Mouse (Mus musculus): Measurements from ENCODE around the gene Esrrb. TPM values are rescaled to one million over a fixed set of nuclear protein-coding genes. Genes with fewer than 3 reads are reported as not detected.

The Esrrb gene
- total and polyA plus RNA-seq, 2 experiments from 2014 or later, result 3.5 to 11.8 TPM

DNA sequence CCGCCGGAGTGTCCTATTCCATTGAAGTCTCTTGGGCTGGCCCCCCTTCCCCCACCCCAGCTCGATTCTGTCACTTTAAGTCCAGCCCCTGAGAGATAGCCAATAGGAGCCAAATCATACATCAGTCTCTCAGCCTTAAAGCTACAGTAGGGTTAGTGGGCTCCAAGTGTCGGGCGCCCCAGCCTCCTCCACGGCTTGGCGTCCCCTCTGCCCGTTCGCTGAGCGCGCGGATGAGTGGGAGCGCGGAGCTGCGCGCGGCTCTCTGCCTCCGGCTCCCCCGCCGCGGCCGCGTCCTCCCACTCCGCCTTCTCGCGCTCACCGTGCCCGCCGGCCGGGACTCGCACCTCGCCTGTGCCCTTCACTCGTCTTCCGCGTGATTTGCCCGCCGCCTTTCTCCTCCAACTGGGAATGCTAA is 60.6 kb downstream of the Esrrb start:
- ATAC-seq (ENCODE audit: insufficient read depth, low read depth), result peak; percentile 91
- peak overlapping the region; percentile 92 for H3K4me2 ChIP-seq (ENCODE audit: low read depth, low read length)
- H3K4me1 ChIP-seq (ENCODE audit: control insufficient read depth, insufficient read depth), result 0 out of 2 replicates have a peak, but pooled peaks cover 10% of the 10 kb centered on the region
- WGBS, result under 1% methylated on average over 37 of the region's 37 CpGs
- H3K27me3 ChIP-seq (ENCODE audit: control insufficient read depth, insufficient read depth, low read length), result peaks cover 52% of the 10 kb centered on the region; the same call in 1 of the 2 replicates
- peak; percentile 63 for DNase-seq (ENCODE audit: low spot score)
- H3K9ac ChIP-seq (replicated peaks; ENCODE audit: low read depth, low read length), result peak overlapping the region; percentile 27; the same call in 1 of the 2 replicates
- no peak for TF ChIP-seq CTCF (IDR thresholded peaks at IDR 0.05; ENCODE audit: low read depth)
- no peak for TF ChIP-seq EP300 (IDR thresholded peaks at IDR 0.05; ENCODE audit: low read depth)
- no peak overlapping the region for H3K27ac ChIP-seq (ENCODE audit: low read depth)
- no peaks in the 10 kb centered on the region for H3K9me3 ChIP-seq (replicated peaks; ENCODE audit: control insufficient read depth, low read length)
- H3K36me3 ChIP-seq (replicated peaks; ENCODE audit: control insufficient read depth, insufficient read depth, low read length), result no peaks in the 10 kb centered on the region
- H3K4me3 ChIP-seq (ENCODE audit: low read depth, low read length), result peak overlapping the region; percentile 76

DNA sequence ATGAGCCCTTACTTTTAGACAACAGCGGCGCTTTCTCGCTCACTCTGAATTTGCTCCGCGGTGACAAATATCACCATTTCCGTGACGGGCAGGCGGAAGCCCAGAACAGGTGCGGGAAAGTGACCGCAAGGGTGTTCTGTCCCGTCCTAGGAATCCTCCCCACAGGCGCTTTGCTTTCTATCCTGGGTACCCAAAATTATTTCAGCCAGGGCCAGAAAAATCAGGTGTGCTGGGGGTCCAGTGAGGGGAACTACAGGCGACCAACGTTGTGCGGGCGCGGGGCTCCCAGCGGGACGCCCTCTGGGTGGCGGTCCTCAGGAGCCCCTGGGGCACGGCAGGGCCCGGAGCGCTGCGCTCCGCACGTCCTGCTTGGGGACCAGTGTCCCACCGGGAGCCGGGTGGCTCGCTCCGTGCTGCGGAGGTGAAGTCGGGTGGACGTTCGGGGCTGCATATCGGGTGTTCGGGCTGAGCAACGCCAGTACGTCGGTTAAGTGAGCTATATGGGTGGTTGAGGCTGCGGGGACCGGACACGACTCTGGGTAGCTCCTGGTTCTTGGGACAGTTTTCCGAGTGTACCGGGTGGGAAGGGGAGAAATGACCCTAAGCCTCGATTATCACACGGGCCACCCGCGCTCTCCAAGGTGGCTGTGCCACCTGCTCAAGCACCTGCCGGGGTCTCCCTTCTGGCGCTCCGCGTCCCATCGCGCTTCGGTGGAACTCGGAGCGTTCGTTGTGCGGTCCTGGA is 61.4 kb downstream of the Esrrb start:
- no peak overlapping the region for H3K27ac ChIP-seq (ENCODE audit: low read depth)
- peak overlapping the region; percentile 92 for H3K4me2 ChIP-seq (ENCODE audit: low read depth, low read length)
- no peaks in the 10 kb centered on the region for H3K36me3 ChIP-seq (replicated peaks; ENCODE audit: control insufficient read depth, insufficient read depth, low read length)
- peaks cover 52% of the 10 kb centered on the region; the same call in 1 of the 2 replicates for H3K27me3 ChIP-seq (ENCODE audit: control insufficient read depth, insufficient read depth, low read length)
- 0 out of 2 replicates have a peak, but pooled peaks cover 10% of the 10 kb centered on the region for H3K4me1 ChIP-seq (ENCODE audit: control insufficient read depth, insufficient read depth)
- WGBS, result 2% methylated on average over 59 of the region's 59 CpGs
- no peak for ATAC-seq (ENCODE audit: insufficient read depth, low read depth)
- TF ChIP-seq CTCF (IDR thresholded peaks at IDR 0.05; ENCODE audit: low read depth) (no peak), EP300 (IDR thresholded peaks at IDR 0.05; ENCODE audit: low read depth) (no peak)
- no peaks in the 10 kb centered on the region for H3K9me3 ChIP-seq (replicated peaks; ENCODE audit: control insufficient read depth, low read length)
- no peak for DNase-seq (ENCODE audit: low spot score)
- no peak overlapping the region for H3K9ac ChIP-seq (replicated peaks; ENCODE audit: low read depth, low read length)
- H3K4me3 ChIP-seq (ENCODE audit: low read depth, low read length), result peak overlapping the region; percentile 76

DNA sequence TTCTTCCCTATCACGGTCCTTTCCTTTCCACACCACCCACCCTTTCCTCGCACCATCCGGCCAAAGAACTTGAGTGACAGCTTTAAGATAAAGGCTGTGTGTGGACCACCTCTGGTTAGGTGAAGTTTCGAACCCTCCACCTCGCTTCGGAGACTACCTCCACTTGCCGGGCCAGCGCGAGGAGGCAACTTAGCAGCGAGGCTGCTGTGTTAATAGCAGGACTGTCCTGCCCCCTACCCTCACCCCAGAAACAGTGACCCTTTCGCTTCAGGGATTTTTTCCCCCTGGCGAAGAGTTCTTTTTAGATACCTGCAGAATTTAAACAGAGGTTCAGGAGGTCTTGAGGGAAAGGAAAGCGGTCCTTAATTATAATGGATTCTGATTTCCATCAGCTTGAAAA is 62.2 kb downstream of the Esrrb start:
- no peak for ATAC-seq (ENCODE audit: insufficient read depth, low read depth)
- H3K4me3 ChIP-seq (ENCODE audit: low read depth, low read length), result peak overlapping the region; percentile 76
- H3K9ac ChIP-seq (replicated peaks; ENCODE audit: low read depth, low read length), result no peak overlapping the region
- no peaks in the 10 kb centered on the region for H3K9me3 ChIP-seq (replicated peaks; ENCODE audit: control insufficient read depth, low read length)
- H3K36me3 ChIP-seq (replicated peaks; ENCODE audit: control insufficient read depth, insufficient read depth, low read length), result no peaks in the 10 kb centered on the region
- peaks cover 52% of the 10 kb centered on the region; the same call in 1 of the 2 replicates for H3K27me3 ChIP-seq (ENCODE audit: control insufficient read depth, insufficient read depth, low read length)
- WGBS, result 27% methylated on average over 13 of the region's 13 CpGs
- peak overlapping the region; percentile 92; the same call in 1 of the 2 replicates for H3K4me2 ChIP-seq (ENCODE audit: low read depth, low read length)
- no peak overlapping the region for H3K27ac ChIP-seq (ENCODE audit: low read depth)
- TF ChIP-seq CTCF (IDR thresholded peaks at IDR 0.05; ENCODE audit: low read depth) (no peak), EP300 (IDR thresholded peaks at IDR 0.05; ENCODE audit: low read depth) (no peak)
- 0 out of 2 replicates have a peak, but pooled peaks cover 10% of the 10 kb centered on the region for H3K4me1 ChIP-seq (ENCODE audit: control insufficient read depth, insufficient read depth)
- DNase-seq (ENCODE audit: low spot score), result no peak

GRCm38 (mm10) chr12:86427585-86427984 is 66.7 kb downstream of the Esrrb start:
- Histone ChIP-seq H3K4me3 (ENCODE audit: low read depth, low read length) (no peak overlapping the region), H3K9ac (replicated peaks; ENCODE audit: low read depth, low read length) (no peak overlapping the region), H3K9me3 (replicated peaks; ENCODE audit: control insufficient read depth, low read length) (no peaks in the 10 kb centered on the region), H3K27ac (ENCODE audit: low read depth) (no peak overlapping the region), H3K4me1 (ENCODE audit: control insufficient read depth, insufficient read depth) (0 out of 2 replicates have a peak, but pooled peaks cover under 1% of the 10 kb centered on the region), H3K36me3 (replicated peaks; ENCODE audit: control insufficient read depth, insufficient read depth, low read length) (no peaks in the 10 kb centered on the region), H3K27me3 (ENCODE audit: control insufficient read depth, insufficient read depth, low read length) (peaks cover 21% of the 10 kb centered on the region; the same call in 1 of the 2 replicates), H3K4me2 (ENCODE audit: low read depth, low read length) (no peak overlapping the region)
- DNase-seq (ENCODE audit: low spot score) (no peak), ATAC-seq (ENCODE audit: insufficient read depth, low read depth) (no peak)
- TF ChIP-seq CTCF (IDR thresholded peaks at IDR 0.05; ENCODE audit: low read depth) (no peak), EP300 (IDR thresholded peaks at IDR 0.05; ENCODE audit: low read depth) (no peak)
- WGBS, result 59% methylated on average over 2 of the region's 2 CpGs

GRCm38 (mm10) chr12:86431671-86432070 is 70.8 kb downstream of the Esrrb start:
- DNase-seq (ENCODE audit: low spot score) (no peak), ATAC-seq (ENCODE audit: insufficient read depth, low read depth) (no peak)
- Histone ChIP-seq H3K4me1 (ENCODE audit: control insufficient read depth, insufficient read depth) (no peaks in the 10 kb centered on the region), H3K27ac (ENCODE audit: low read depth) (no peak overlapping the region), H3K27me3 (ENCODE audit: control insufficient read depth, insufficient read depth, low read length) (no peaks in the 10 kb centered on the region), H3K9me3 (replicated peaks; ENCODE audit: control insufficient read depth, low read length) (no peaks in the 10 kb centered on the region), H3K9ac (replicated peaks; ENCODE audit: low read depth, low read length) (no peak overlapping the region), H3K4me2 (ENCODE audit: low read depth, low read length) (no peak overlapping the region), H3K36me3 (replicated peaks; ENCODE audit: control insufficient read depth, insufficient read depth, low read length) (no peaks in the 10 kb centered on the region), H3K4me3 (ENCODE audit: low read depth, low read length) (no peak overlapping the region)
- TF ChIP-seq EP300 (IDR thresholded peaks at IDR 0.05; ENCODE audit: low read depth), result no peak
- no peak for TF ChIP-seq CTCF (IDR thresholded peaks at IDR 0.05; ENCODE audit: low read depth)
- whole genome bisulfite sequencing, result 84% methylated on average over 5 of the region's 5 CpGs
